Mouse (Mus musculus) spleen, adult 2 months (tissue): Measurements from ENCODE around the gene B3galt4. TPM values are rescaled to one million over a fixed set of nuclear protein-coding genes. Genes with fewer than 3 reads are reported as not detected.
A peak's percentile ranks its signal among the peaks of the same experiment; 100 is the strongest.
"Not testable (repeated sequence)": the region's sequence is repeated elsewhere in the genome, so short reads cannot be mapped to it uniquely, and the experiment has no call there.

Experiments used
- DNase-seq, 2 experiments: peaks; one replicate each; pipeline versions ENCODE4 v3.0.0 to v3.0.0-alpha.2; 2012 to 2021; ENCODE audit warnings: low spot score in 2 of 2, low read depth in 1 of 2
- H3K27ac ChIP-seq: fragments of 200-500 bp; 2 replicates; pipeline ENCODE4 v1.5.1; 2012; ENCODE audit warnings: low read length, inconsistent platforms; ENCODE audit not compliant: insufficient read depth
- H3K27me3 ChIP-seq: fragments of 200-500 bp; 2 replicates; pipeline ENCODE4 v1.6.1; 2012; ENCODE audit warnings: mild to moderate bottlenecking, moderate library complexity, low read length, inconsistent platforms; ENCODE audit not compliant: control insufficient read depth, insufficient read depth
- H3K36me3 ChIP-seq: fragments of 200-500 bp; 2 replicates; pipeline ENCODE4 v1.6.1; 2012; ENCODE audit warnings: mild to moderate bottlenecking, low read length, inconsistent platforms; ENCODE audit not compliant: control insufficient read depth, insufficient read depth
- H3K4me1 ChIP-seq: fragments of 200-500 bp; 2 replicates; pipeline ENCODE4 v1.6.1; 2011; ENCODE audit warnings: inconsistent platforms; ENCODE audit not compliant: control insufficient read depth, insufficient read depth, insufficient read length
- H3K4me3 ChIP-seq: fragments of 200-500 bp; 2 replicates; pipeline ENCODE4 v1.5.1; 2011; ENCODE audit warnings: mild to moderate bottlenecking, inconsistent platforms; ENCODE audit not compliant: insufficient read depth, insufficient read length; ENCODE audit errors: extremely low read depth
- CTCF ChIP-seq: fragments of 200-500 bp; IDR thresholded peaks from 2 replicates; pipeline ENCODE4 v1.5.1; 2011; ENCODE audit warnings: mild to moderate bottlenecking, inconsistent platforms; ENCODE audit not compliant: insufficient read depth, insufficient read length, insufficient replicate concordance; ENCODE audit errors: extremely low read depth
- POLR2A ChIP-seq: fragments of 200-500 bp; IDR thresholded peaks from 2 replicates; pipeline ENCODE4 v1.6.1; 2011; ENCODE audit warnings: low read depth, low read length, inconsistent platforms
- WGBS: fragments of 180-500 bp; shearing (Covaris S2); methylation state at CpG from one replicate; pipeline ENCODE4 v1.1.7; 2018; 5-methylcytosine and 5-hydroxymethylcytosine counted together
- polyA plus RNA-seq: library from polyadenylated mRNA; depleted of rRNA; stranded (reverse); fragments of >200 nt; gene quantifications from 2 replicates; pipeline ENCODE4 v1.2.3, GENCODE M21; 2012; rRNA removed

Gene B3galt4
- 18.9 and 20.6 TPM in 2 replicates for polyA plus RNA-seq

DNA sequence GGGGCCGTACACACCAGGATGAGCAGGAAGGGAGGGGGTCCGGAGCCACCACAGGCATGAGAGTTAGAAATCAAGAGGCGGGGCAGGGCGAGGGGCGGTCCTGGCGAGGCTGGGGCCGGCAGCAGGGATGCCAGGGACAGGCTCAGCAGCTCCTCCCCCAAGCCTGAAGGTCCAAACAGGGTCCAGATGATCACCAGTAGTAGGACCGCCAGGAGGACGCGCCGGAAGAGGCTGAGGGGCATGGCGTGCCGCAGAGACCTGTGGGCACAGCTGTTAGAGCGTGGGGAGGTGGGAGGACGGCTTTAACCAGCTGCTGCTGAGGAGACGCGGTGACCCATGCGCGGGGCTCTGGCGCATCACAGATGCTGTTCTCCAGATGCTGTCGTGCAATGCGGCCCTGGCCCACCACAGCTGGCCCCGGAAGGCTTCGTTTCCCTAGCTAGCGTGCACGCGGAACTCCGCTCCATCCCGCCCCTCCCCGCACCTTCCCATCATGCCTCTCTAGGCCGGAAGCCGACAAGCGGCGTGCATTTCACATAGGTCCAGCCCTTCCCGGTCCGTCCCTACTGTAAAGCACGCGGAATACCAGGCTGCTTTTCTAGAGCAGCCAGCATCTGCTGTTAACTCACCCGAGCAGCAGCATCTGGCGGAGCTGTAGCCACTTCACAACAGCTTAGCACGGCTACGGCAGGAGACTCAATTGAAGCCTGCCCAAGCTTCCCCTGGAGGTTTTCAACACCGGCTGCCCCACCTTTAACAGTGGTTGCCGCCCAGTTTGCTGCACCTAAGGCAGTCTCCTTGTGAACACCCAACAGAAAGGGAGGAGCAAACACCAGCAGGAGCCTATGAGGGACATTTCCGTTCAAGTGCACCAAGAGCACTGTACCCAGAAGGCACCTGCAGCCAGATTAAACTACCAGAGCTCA is at the start of gene B3galt4:
B3galt4 (minus strand) TSS at position 468 of the 926 bp plus-strand sequence.
- peak; percentile 47 to 77 for DNase-seq
- WGBS, result 1% methylated on average over 45 of the region's 45 CpGs
- TF ChIP-seq POLR2A (peak; percentile 88), CTCF (no peak)
- Histone ChIP-seq H3K36me3 (peaks cover 18% of the 10 kb centered on the region), H3K4me3 (peak within 1 kb of the TSS; percentile 73), H3K27ac (peak within 1 kb of the TSS; percentile 91), H3K27me3 (no peaks in the 10 kb centered on the region), H3K4me1 (peaks cover 21% of the 10 kb centered on the region)

DNA sequence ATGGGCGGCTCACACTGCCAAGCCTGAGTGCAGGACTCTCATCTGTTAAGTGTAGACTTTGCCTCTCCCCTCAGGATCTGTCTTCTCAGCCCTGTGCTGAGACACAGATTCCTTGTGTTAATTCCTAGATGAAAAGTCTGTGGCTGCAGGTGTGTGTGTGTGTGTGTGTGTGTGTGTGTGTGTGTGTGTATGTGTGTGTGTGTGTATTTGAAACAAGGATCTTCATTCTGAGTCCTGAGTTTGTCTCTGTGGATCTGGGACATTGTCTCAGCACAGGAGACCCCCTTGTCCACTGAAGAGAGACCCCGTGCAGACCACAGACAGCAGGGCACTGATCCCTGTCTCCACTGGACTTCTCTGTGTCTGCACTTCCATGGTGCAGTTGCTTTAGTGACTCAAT is 49.5 kb upstream of the B3galt4 start:
- peaks cover 19% of the 10 kb centered on the region for H3K36me3 ChIP-seq
- H3K27ac ChIP-seq, result peak overlapping the region; percentile 83
- peak overlapping the region; percentile 59 for H3K4me3 ChIP-seq
- not testable (repeated sequence) for H3K4me1 ChIP-seq, H3K27me3 ChIP-seq, DNase-seq
- WGBS, result 30% methylated on average over 2 of the region's 2 CpGs

DNA sequence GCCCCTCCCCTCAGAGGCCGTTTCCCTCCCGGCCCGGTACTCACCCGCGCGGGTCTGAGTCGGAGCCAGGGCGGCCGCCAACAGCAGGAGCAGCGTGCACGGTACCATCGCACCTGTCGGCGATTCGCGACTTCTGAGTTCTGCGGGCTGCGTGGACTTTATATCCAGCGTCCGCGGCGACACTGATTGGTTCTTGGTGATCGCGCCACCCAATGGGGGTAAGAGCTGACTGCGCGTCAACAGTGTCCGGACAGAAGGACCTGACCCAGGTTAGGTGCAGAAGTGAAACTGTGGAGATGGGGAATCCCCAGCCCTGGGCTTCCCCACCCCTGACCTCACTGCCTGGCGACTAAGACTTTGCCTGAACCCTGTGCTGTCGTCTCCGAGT is 48.9 kb upstream of the B3galt4 start, which contains the start of gene H2-K1:
H2-K1 (minus strand) TSS at position 198 of the 388 bp plus-strand sequence.
- peak; percentile 100 for TF ChIP-seq POLR2A
- TF ChIP-seq CTCF, result no peak
- DNase-seq, result peak; percentile 97
- WGBS, result under 1% methylated on average over 30 of the region's 30 CpGs
- peaks cover 23% of the 10 kb centered on the region for H3K36me3 ChIP-seq
- peak within 1 kb of the TSS; percentile 87 for H3K4me3 ChIP-seq
- no peaks in the 10 kb centered on the region for H3K27me3 ChIP-seq
- H3K27ac ChIP-seq, result peak within 1 kb of the TSS; percentile 93
- peaks cover 10% of the 10 kb centered on the region; the same call in 1 of the 2 replicates for H3K4me1 ChIP-seq

DNA sequence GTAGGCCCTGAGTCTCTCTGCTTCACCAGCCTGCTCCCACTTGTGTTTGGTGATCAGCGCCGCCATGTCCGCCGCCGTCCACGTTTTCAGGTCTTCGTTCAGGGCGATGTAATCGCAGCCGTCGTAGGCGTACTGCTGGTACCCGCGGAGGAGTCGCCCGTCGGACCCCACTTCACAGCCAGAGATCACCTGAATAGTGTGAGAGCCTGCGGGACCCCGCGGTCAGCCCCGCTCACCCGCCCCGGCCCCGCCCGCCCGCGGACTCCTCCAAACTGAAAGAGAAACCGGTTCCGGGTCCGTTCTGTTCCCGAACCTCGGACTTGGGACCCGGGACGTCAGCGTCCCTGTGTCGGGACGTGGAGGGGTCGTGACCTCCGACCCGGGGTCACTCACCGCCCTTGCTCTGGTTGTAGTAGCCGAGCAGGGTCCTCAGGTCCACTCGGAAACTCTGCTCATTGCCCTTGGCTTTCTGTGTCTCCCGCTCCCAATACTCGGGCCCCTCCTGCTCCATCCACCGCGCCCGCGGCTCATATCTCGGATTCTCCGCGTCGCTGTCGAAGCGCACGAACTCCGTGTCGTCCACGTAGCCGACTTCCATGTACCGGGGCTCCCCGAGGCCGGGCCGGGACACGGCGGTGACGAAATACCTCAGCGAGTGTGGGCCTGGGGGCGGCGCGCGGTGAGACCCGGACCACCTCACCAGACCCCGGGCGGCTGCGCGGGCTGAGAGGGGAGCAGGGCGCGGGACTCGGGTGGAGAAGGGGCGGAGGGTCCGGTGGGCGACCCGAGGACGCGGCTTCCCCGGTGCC is 48.3 kb upstream of the B3galt4 start:
- Histone ChIP-seq H3K27ac (peak overlapping the region; percentile 93), H3K4me1 (peaks cover 10% of the 10 kb centered on the region; the same call in 1 of the 2 replicates), H3K27me3 (no peaks in the 10 kb centered on the region), H3K4me3 (peak overlapping the region; percentile 87), H3K36me3 (peaks cover 23% of the 10 kb centered on the region)
- under 1% methylated on average over 83 of the region's 87 CpGs for WGBS
- no peak for TF ChIP-seq CTCF
- no peak for TF ChIP-seq POLR2A
- no peak for DNase-seq

DNA sequence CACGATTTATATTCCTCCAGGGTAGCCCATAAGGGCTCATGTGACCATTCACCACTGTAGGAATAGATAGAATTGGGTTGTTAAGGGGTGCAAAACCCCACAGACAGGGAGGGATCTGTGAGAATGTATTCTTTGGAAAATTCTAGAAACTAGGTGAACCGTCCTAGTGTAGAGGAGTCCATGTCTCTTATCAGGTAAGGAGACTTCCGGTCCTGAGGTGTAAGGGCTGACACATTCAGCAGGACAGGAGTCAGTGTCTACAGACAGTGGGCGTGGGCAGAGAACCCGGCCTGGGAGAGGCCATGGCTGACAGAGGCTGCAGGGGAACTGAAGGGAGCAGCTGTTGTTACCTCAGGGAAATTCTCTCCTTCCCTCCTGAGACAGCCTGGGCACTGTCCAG is 47.4 kb upstream of the B3galt4 start:
- peaks cover 10% of the 10 kb centered on the region; the same call in 1 of the 2 replicates for H3K4me1 ChIP-seq
- not testable (repeated sequence) for H3K27ac ChIP-seq, DNase-seq, H3K27me3 ChIP-seq
- peaks cover 23% of the 10 kb centered on the region for H3K36me3 ChIP-seq
- H3K4me3 ChIP-seq, result peak overlapping the region; percentile 87
- WGBS, result 13% methylated on average over 5 of the region's 5 CpGs

DNA sequence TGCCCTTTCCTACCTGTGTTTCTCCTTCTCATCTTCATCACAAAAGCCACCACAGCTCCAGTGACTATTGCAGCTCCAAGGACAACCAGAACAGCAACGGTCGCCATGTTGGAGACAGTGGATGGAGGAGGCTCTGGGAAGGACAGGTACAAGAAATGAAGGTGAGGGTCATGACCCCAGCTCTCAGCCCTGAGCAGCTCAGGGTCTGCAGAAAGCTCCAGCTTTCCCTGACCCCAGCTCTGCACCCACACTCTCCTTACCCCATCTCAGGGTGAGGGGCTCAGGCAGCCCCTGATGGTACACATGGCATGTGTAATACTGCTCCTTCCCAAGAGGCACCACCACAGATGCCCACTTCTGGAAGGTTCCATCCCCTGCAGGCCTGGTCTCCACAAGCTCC is 45.7 kb upstream of the B3galt4 start:
- Histone ChIP-seq H3K4me1 (peaks cover 10% of the 10 kb centered on the region; the same call in 1 of the 2 replicates), H3K36me3 (peaks cover 23% of the 10 kb centered on the region)
- H3K27me3 ChIP-seq, H3K4me3 ChIP-seq, H3K27ac ChIP-seq, DNase-seq: not testable (repeated sequence)
- WGBS, result 93% methylated on average over 2 of the region's 2 CpGs

DNA sequence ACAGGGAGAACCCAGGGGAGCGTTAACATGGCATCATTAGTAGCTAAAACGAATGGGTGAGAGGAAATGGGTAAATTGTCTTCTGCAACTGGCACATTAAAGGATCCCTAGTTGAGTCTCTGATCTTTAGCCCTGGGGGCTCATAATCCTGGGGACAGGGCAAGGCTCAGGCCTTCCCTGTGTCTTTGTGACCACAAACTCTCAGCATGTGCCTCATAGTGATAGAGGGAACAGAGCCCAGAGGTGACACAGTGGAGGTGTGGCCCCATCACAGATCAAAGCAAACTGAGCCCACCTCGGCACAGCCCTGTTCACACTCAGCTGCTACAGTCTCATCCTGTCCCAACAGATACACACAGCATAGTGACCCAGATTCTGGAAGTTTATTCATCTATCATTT is 44.4 kb upstream of the B3galt4 start:
- TF ChIP-seq CTCF (no peak), POLR2A (no peak)
- no peak for DNase-seq
- H3K27ac ChIP-seq, result no peak overlapping the region
- H3K27me3 ChIP-seq, result no peaks in the 10 kb centered on the region
- peaks cover 6% of the 10 kb centered on the region; the same call in 1 of the 2 replicates for H3K4me1 ChIP-seq
- 74% methylated on average over 3 of the region's 3 CpGs for WGBS
- H3K4me3 ChIP-seq, result no peak overlapping the region
- H3K36me3 ChIP-seq, result peaks cover 23% of the 10 kb centered on the region
